Mouse (Mus musculus) midbrain, embryonic 10.5 days (tissue): ENCODE results near the gene Plod1. TPM values are rescaled to one million over a fixed set of nuclear protein-coding genes. Genes with fewer than 3 reads are reported as not detected.

Experiments used
- DNase-seq: peaks from one replicate; pipeline ENCODE4 v3.0.0-alpha.2; 2017; ENCODE audit warnings: low spot score
- H3K27ac ChIP-seq: fragments of 300-500 bp; sonication (generic); replicated peaks from 2 replicates; pipeline ENCODE4 v1.5.1; 2016; ENCODE audit warnings: mild to moderate bottlenecking
- H3K27me3 ChIP-seq: fragments of 300-500 bp; sonication (generic); 2 replicates; pipeline ENCODE4 v1.6.1; 2016; ENCODE audit warnings: low read depth, mild to moderate bottlenecking; ENCODE audit not compliant: poor library complexity, severe bottlenecking
- H3K36me3 ChIP-seq: fragments of 300-500 bp; sonication (generic); 2 replicates; pipeline ENCODE4 v1.6.1; 2016; ENCODE audit warnings: mild to moderate bottlenecking, moderate library complexity
- H3K4me1 ChIP-seq: fragments of 300-500 bp; sonication (generic); 2 replicates; pipeline ENCODE4 v1.6.1; 2016
- H3K4me3 ChIP-seq: fragments of 300-500 bp; sonication (generic); 2 replicates; pipeline ENCODE4 v1.5.1; 2016; ENCODE audit warnings: mild to moderate bottlenecking, moderate library complexity
- H3K9me3 ChIP-seq: fragments of 300-500 bp; sonication (generic); replicated peaks from 2 replicates; pipeline ENCODE4 v1.6.1; 2016; ENCODE audit warnings: mild to moderate bottlenecking
- WGBS: fragments of 180-500 bp; shearing (Covaris S2); methylation state at CpG from one replicate; pipeline ENCODE4 v1.1.7; 2016; 5-methylcytosine and 5-hydroxymethylcytosine counted together
- polyA plus RNA-seq: library from polyadenylated mRNA; unstranded; fragments of >200 nt; fragmentation: Nextera tagmentation; extraction: Ambion mirVana; gene quantifications from 2 replicates; pipeline ENCODE4 v1.2.1, GENCODE M21; 2016

Plod1 gene
- 26.9 and 28.2 TPM in 2 replicates for polyA plus RNA-seq

DNA sequence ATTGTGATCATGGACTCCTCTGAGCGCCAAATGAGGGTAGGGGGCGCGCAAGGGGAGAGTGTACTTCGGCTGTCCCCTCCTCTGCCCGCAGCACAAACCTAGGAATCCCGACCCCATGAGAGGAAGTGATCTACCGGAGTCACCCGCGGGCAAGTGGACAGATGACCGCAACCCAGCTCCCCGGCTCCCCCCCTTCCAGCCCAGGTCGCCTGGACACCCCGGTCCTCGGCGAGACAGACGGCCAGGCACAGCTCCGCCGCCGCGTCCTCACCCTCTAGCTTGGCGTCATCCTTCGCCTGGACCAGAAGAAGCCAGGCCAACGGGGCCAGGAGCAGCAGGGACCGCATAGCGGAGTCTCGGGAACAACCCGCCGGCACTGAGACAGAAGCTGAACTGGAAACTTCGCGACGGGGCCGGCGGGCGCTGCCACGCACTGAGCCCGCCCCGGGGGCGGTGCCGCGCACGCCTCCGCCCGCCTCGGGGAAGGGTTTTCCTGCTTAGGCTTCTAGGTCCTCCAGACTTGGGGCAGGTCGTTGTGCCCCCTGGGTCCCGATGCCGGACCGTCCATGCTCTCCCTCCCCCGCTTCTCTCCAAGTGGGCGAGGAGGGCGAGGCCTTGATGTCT, at the start of gene Plod1:
Plod1 (minus strand) TSS at position 437 of the 624 bp plus-strand sequence.
- Histone ChIP-seq H3K4me1 (peaks cover 33% of the 10 kb centered on the region), H3K9me3 (no peaks in the 10 kb centered on the region), H3K36me3 (no peaks in the 10 kb centered on the region), H3K27ac (peak within 1 kb of the TSS; percentile 79), H3K27me3 (peaks cover 11% of the 10 kb centered on the region; the same call in 1 of the 2 replicates), H3K4me3 (peak within 1 kb of the TSS; percentile 64)
- under 1% methylated on average over 51 of the region's 51 CpGs for WGBS
- DNase-seq, result peak; percentile 77

DNA sequence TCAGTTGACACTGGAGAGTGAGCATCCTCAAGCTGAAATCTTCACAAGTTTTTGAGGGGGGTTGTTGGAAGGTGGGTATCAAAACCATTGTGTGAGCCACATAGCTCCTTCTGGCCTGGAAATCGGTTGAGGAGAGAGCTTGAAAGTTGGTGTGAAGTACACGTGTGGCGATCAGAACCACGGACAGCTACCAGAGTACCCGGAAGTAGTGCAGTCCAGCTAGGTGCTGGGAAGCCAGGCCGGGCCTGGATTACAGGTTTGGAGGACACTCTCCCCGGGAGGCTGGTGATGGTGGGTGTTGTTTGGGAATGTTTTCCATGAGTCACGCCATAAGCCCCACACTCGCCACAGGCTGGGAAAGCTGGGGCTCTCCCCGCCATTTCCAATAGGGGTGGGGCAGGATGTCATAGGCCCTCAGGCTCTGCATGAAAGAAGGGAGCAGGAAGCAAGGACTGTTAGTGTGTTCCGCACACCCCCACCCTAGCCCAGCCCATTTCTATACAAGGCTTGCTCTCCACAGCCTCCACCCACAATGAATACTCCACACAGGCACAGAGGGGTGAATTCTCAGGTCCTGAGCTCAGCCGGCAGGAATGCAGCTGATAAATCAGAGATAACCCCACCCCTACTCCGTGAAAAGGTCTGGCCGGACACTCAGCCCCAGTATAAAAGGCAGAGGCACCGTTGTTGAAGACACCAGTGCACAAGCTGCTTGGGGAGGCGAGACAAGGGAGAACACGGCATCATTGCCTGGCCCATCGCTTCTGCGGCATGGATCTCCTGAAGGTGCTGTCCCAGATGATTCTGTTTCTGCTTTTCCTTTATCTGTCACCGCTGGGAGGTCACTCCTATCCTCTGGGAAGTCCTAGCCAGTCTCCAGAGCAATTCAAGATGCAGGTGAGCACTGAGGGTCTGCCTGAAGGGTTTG, 48.9 kb upstream of the Plod1 start, which contains the start of gene Nppb:
Nppb (plus strand) TSS at position 584 of the 928 bp plus-strand sequence.
- no peaks in the 10 kb centered on the region for H3K36me3 ChIP-seq
- peak; percentile 34 for DNase-seq
- peaks cover 7% of the 10 kb centered on the region for H3K4me1 ChIP-seq
- H3K27ac ChIP-seq, result no peak within 1 kb of the TSS
- H3K27me3 ChIP-seq, result no peaks in the 10 kb centered on the region
- 39% methylated on average over 20 of the region's 20 CpGs for WGBS
- no peaks in the 10 kb centered on the region for H3K9me3 ChIP-seq
- no peak within 1 kb of the TSS for H3K4me3 ChIP-seq

DNA sequence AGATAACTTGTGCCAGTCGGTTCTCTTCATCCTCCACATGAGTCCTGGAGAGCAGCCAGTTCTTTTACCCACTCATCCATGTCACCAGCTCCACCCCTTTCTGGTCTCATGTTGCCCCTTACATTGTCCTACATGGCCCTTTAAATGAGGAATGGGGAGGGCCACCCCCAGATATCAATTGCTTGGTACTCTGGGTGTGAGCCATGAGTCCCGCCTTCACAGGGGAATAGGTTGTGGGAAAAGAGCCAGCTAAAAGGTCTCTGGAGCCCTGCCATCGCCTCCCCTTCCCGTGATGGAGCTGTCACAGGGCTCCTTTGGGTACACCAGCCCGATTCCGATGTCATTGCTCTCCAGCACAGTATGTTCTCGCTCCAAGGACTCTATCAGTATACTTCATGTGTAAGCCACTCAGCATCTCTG, 42.9 kb upstream of the Plod1 start:
- Histone ChIP-seq H3K9me3 (peaks cover 5% of the 10 kb centered on the region; the same call in 1 of the 2 replicates), H3K4me1 (no peaks in the 10 kb centered on the region), H3K4me3 (no peak overlapping the region), H3K27ac (no peak overlapping the region), H3K36me3 (no peaks in the 10 kb centered on the region), H3K27me3 (no peaks in the 10 kb centered on the region)
- DNase-seq, result no peak
- 80% methylated on average over 7 of the region's 7 CpGs for WGBS

DNA sequence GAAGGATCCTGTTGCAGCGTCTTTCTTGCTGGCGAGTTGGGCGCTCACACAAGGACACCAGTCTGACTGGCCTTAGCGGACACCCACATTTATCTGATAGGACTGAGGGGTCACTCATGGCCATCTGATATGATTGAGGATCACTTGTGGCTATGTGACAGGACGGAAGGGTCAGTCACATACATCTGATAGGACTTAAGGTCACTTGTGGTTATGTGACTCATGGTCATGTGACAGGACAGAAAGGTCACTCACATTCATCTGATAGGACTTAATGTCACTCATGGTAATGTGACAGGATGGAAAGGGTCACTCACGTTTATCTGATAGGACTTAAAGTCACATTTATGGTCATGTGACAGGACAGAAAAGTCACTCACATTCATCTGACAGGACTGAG, 41.8 kb upstream of the Plod1 start:
- 92% methylated on average over 6 of the region's 6 CpGs for WGBS

DNA sequence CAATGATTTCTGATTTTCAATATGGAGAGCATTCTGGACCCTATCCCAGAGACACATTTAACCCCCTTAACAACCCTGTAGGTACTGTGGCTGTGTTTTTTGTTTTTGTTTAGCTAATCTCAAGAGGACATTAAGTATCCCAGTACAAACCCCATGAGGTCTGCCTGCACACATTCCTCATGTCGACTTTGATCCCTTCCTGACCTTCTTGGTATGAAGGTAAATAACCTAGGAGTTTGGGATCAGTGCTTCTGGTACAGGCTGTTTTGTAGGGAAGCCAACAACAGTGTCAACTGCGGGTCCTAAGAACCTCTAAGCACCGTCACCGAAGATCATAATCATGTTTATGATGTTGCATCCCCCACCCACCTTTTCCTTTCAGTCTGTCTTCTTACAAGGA, 41.2 kb upstream of the Plod1 start:
- Histone ChIP-seq H3K36me3 (no peaks in the 10 kb centered on the region), H3K27ac (no peak overlapping the region), H3K4me3 (no peak overlapping the region), H3K9me3 (peaks cover 5% of the 10 kb centered on the region; the same call in 1 of the 2 replicates), H3K4me1 (no peaks in the 10 kb centered on the region), H3K27me3 (no peaks in the 10 kb centered on the region)
- 81% methylated on average over 4 of the region's 4 CpGs for WGBS
- no peak for DNase-seq

More for the DNA sequence above, 41.8 kb upstream of the Plod1 start:
- H3K9me3 ChIP-seq, result peaks cover 5% of the 10 kb centered on the region; the same call in 1 of the 2 replicates
- no peak overlapping the region for H3K27ac ChIP-seq
- H3K4me1 ChIP-seq, result no peaks in the 10 kb centered on the region
- no peak for DNase-seq
- H3K36me3 ChIP-seq, result no peaks in the 10 kb centered on the region
- H3K4me3 ChIP-seq, result no peak overlapping the region
- no peaks in the 10 kb centered on the region for H3K27me3 ChIP-seq

DNA sequence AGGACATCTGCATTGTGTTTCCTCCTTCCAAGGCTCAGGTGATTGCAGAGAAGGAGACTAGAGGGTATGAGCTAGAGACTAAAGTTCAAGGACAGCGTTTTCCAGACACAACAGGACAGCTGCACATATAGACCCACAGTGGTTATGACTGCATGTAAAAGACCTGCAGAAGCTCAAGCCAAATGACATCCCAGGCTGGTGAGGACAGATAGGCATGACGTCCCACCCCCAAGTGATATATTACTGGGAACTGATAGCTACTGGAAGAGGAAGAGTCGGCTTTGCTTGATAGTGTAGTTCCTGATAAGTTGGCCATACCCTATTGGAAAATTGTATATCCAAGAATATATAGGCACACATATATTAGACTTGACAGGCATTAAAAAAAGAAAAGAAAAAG, 39.7 kb upstream of the Plod1 start:
- WGBS, result 78% methylated on average over 3 of the region's 3 CpGs
- no peak for DNase-seq
- H3K27ac ChIP-seq, result no peak overlapping the region

DNA sequence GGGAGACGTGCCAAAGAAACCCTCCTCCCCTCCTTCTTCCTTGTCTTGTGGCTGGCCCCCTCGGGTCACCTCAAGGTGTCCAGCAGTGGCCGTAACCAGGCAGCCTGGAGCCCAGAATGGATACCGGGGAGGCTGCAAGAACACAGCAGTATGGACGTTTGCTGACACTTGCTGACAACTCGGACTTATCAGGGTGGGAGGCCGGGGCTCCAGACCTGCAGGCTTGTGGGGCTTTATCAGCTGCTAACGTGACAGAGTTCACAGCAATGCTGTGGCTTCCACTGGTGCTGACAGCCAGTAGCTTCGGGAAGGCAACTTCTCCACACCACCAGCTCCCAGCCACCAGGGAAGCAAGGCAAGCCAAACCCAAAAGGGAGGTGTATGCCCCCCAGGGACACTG, 32.8 kb upstream of the Plod1 start:
- H3K36me3 ChIP-seq, result no peaks in the 10 kb centered on the region
- no peaks in the 10 kb centered on the region; the same call in 1 of the 2 replicates for H3K9me3 ChIP-seq
- H3K4me3 ChIP-seq, result no peak overlapping the region
- H3K27ac ChIP-seq, result no peak overlapping the region
- no peak for DNase-seq
- H3K27me3 ChIP-seq, result no peaks in the 10 kb centered on the region
- H3K4me1 ChIP-seq, result no peaks in the 10 kb centered on the region
- 62% methylated on average over 9 of the region's 9 CpGs for WGBS

More for the DNA sequence above, 39.7 kb upstream of the Plod1 start:
- Histone ChIP-seq H3K4me3 (no peak overlapping the region), H3K36me3 (no peaks in the 10 kb centered on the region), H3K27me3 (no peaks in the 10 kb centered on the region), H3K9me3 (peaks cover 5% of the 10 kb centered on the region; the same call in 1 of the 2 replicates), H3K4me1 (no peaks in the 10 kb centered on the region)

DNA sequence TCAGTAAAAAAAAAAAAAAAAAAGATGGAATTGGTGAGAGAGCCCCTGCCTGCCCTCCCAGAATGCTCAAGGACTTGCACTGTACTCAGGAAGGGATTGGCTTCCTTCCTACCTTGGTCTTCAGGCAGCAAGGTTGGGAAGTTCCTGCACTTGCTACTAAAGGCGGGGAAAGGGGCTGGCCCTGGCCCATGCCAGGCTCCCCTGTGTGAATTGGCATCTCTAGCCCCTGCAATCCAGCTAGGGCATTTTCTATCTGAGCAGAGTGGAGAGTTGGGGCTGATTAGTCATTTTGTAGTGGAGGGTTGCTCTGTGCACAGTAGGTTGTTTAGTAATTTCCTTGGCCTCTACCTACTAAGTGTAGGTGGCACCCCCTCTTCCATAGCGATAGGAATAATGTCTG, 32.2 kb upstream of the Plod1 start:
- no peak overlapping the region for H3K27ac ChIP-seq
- H3K27me3 ChIP-seq, result no peaks in the 10 kb centered on the region
- WGBS, result 80% methylated on average over 2 of the region's 2 CpGs
- no peaks in the 10 kb centered on the region for H3K36me3 ChIP-seq
- DNase-seq, result no peak
- no peaks in the 10 kb centered on the region for H3K4me1 ChIP-seq
- H3K4me3 ChIP-seq, result no peak overlapping the region
- H3K9me3 ChIP-seq, result no peaks in the 10 kb centered on the region

DNA sequence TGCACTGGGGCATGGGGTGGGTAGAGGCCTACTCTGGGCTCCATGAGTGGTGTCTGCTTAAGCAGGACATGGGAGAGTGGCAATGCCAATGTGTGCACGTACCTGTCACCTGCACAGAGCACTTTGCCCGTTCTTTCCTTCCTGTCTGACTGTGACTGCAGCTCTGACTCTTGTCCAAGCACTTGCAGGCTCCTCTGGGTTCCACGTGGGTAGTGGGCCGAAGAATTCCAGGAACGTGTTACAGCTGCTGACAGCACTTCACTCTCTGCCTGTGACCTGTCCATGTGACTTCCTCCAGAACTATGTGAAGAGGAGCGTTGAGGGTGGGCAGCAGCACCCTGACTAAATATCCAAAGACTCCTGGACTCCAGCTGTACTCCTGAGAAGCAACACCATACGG, 29.1 kb upstream of the Plod1 start:
- no peak for DNase-seq
- Histone ChIP-seq H3K4me3 (no peak overlapping the region), H3K9me3 (no peaks in the 10 kb centered on the region), H3K27ac (no peak overlapping the region), H3K27me3 (no peaks in the 10 kb centered on the region), H3K4me1 (no peaks in the 10 kb centered on the region), H3K36me3 (no peaks in the 10 kb centered on the region)
- WGBS, result 85% methylated on average over 7 of the region's 7 CpGs

DNA sequence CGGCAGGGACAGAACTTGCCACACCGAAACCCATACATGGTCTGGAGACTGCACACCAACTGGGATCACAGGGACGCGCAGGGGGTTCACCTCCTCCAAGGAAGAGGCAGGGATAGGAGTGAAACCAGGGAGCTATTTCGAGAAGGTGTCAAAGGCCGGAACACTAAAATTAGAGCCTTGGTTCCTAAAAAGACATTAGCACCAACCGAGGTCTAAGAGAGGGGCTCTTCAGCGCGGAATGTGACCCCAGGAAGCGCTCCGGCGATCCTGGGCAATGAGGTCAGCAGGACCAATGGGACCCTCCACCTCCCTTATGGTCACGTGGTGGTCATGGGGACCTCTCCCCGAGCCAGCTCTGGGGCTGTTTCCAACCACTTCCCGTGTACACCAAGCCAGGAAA, 27.1 kb upstream of the Plod1 start:
- H3K36me3 ChIP-seq, result no peaks in the 10 kb centered on the region
- no peak overlapping the region for H3K4me3 ChIP-seq
- WGBS, result 93% methylated on average over 15 of the region's 15 CpGs
- H3K4me1 ChIP-seq, result no peaks in the 10 kb centered on the region
- no peak overlapping the region for H3K27ac ChIP-seq
- H3K27me3 ChIP-seq, result no peaks in the 10 kb centered on the region
- no peak for DNase-seq
- H3K9me3 ChIP-seq, result no peaks in the 10 kb centered on the region

DNA sequence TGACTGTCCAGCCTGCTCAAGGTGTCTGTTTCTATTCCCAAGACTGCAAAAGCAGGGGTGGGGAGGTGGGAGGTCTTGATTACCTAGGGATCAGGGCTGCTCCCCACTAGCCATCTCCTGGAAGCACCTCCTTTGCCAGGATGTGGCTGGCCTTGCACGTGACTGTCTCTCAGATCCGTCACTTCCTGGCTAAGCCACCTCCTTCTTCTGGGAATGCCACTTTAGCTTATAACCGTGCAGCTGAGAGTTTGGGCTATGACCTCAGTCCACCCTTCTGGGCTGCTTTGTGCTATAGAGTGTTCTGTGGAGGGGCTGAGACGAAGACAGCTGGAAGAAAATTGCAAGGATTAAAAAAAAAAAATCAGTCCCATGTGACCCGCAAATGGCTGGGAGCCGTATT, 26.2 kb upstream of the Plod1 start:
- no peaks in the 10 kb centered on the region for H3K9me3 ChIP-seq
- H3K27me3 ChIP-seq, result no peaks in the 10 kb centered on the region
- no peaks in the 10 kb centered on the region for H3K4me1 ChIP-seq
- no peak overlapping the region for H3K4me3 ChIP-seq
- DNase-seq, result no peak
- no peak overlapping the region for H3K27ac ChIP-seq
- no peaks in the 10 kb centered on the region for H3K36me3 ChIP-seq
- WGBS, result 73% methylated on average over 6 of the region's 6 CpGs

DNA sequence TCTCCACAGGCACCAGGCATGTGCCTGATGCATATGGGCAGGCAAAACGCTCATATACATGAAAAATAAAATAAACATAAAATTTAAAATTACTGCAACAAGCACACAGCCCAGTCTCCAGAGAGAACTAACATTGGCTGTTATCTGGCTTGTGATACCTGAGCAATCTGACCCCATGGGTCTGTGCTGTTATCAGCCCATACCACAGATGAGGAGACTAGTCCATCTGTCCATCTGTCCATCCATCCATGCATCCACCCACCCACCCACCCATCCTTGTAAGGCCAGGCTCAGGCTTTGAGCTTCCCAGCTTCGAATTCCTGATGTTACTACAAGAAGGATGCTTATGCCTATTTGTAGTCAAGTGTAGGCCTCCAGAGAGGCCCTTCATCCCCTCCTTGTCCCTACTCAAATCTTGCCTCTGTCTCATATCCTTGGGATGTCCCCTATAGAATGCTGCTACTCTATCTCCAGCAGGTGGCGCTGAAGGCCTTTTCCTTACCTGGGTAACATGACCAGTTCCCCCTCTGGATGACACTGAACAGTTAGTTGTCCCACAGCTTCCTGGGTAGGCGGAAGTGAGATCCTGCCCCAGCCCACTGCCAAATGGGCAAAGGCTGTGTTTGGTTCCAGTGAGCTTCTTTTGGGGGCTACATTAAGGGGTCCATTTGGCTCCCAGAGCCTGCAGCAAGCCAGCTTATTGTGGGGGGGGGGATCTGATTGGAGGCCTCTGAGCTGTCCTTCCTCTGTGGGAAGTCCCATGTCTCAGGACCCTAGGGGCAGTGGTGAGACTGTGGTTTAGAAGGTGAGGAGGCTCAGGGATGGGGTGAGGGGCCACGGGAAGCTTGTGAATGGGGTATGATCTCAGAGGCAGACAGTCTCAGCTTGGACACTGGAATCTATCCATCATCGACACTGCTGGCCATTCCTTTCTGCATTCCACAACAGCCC, 23.6 kb upstream of the Plod1 start:
- Histone ChIP-seq H3K9me3 (no peaks in the 10 kb centered on the region), H3K27ac (no peak overlapping the region), H3K4me3 (no peak overlapping the region), H3K27me3 (no peaks in the 10 kb centered on the region), H3K4me1 (no peaks in the 10 kb centered on the region), H3K36me3 (no peaks in the 10 kb centered on the region)
- 46% methylated on average over 6 of the region's 6 CpGs for WGBS
- peak; percentile 65 for DNase-seq
